Mouse (Mus musculus) G1E (cell line): Measurements from ENCODE around the gene Lrrc1.

Experiments used
- CTCF ChIP-seq: IDR thresholded peaks from 2 replicates; pipeline ENCODE4 v1.5.1; 2012; ENCODE audit warnings: low read depth, low read length, inconsistent platforms, mixed read lengths
- GATA1 ChIP-seq: IDR thresholded peaks from 2 replicates; pipeline ENCODE4 v1.6.1; 2012; ENCODE audit warnings: borderline replicate concordance, low read length, inconsistent platforms, mixed read lengths
- POLR2AphosphoS5 ChIP-seq: IDR thresholded peaks from 2 replicates; pipeline ENCODE4 v1.6.1; 2012; ENCODE audit warnings: low read depth, low read length, inconsistent platforms; ENCODE audit not compliant: insufficient replicate concordance
- TAL1 ChIP-seq: conservative IDR thresholded peaks from 2 replicates; pipeline ENCODE4 v1.6.1; 2012; ENCODE audit warnings: low read depth, low read length, inconsistent platforms, mixed read lengths

- no peak for TF ChIP-seq CTCF
- TF ChIP-seq TAL1, result no peak
- no peak for TF ChIP-seq POLR2AphosphoS5
- TF ChIP-seq GATA1, result no peak
Observed at GRCm38 (mm10) chr9:77507743-77508394, 36.8 kb downstream of the Lrrc1 start.
